Mouse (Mus musculus) hindbrain, embryonic 10.5 days (tissue): ENCODE results near the gene Pigu. TPM values are rescaled to one million over a fixed set of nuclear protein-coding genes. Genes with fewer than 3 reads are reported as not detected.

ENCODE experiments used
- DNase-seq: peaks from one replicate; pipeline ENCODE4 v3.0.0-alpha.2; 2017; ENCODE audit warnings: low spot score
- H3K27ac ChIP-seq: fragments of 300-500 bp; sonication (generic); 2 replicates; pipeline ENCODE4 v1.5.1; 2016; ENCODE audit warnings: mild to moderate bottlenecking, moderate library complexity
- H3K27me3 ChIP-seq: fragments of 300-500 bp; sonication (generic); 2 replicates; pipeline ENCODE4 v1.6.1; 2016; ENCODE audit warnings: mild to moderate bottlenecking; ENCODE audit not compliant: poor library complexity, insufficient read depth, severe bottlenecking
- H3K36me3 ChIP-seq: fragments of 300-500 bp; sonication (generic); 2 replicates; pipeline ENCODE4 v1.6.1; 2016; ENCODE audit warnings: mild to moderate bottlenecking, moderate library complexity
- H3K4me1 ChIP-seq: fragments of 300-500 bp; sonication (generic); replicated peaks from 2 replicates; pipeline ENCODE4 v1.6.1; 2016; ENCODE audit warnings: mild to moderate bottlenecking
- H3K4me3 ChIP-seq: fragments of 300-500 bp; sonication (generic); 2 replicates; pipeline ENCODE4 v1.5.1; 2016; ENCODE audit warnings: mild to moderate bottlenecking, moderate library complexity
- H3K9me3 ChIP-seq: fragments of 300-500 bp; sonication (generic); 2 replicates; pipeline ENCODE4 v1.6.1; 2016; ENCODE audit warnings: mild to moderate bottlenecking, moderate library complexity
- WGBS: fragments of 180-500 bp; shearing (Covaris S2); methylation state at CpG from one replicate; pipeline ENCODE4 v1.1.7; 2016; 5-methylcytosine and 5-hydroxymethylcytosine counted together
- microRNA counts: library from miRNA; unstranded; fragments of <30 nt; microRNA quantifications from one replicate; lab custom pipeline; 2017
- polyA plus RNA-seq: library from polyadenylated mRNA; unstranded; fragments of >200 nt; fragmentation: Nextera tagmentation; extraction: Ambion mirVana; gene quantifications from 2 replicates; pipeline ENCODE4 v1.2.1, GENCODE M21; 2016

Pigu gene
- polyA plus RNA-seq, 1 experiment from 2014 or later = 57.1 TPM

- Histone ChIP-seq H3K4me1 (peaks cover 13% of the 10 kb centered on the region), H3K4me3 (no peak overlapping the region), H3K27ac (no peak overlapping the region), H3K27me3 (no peaks in the 10 kb centered on the region), H3K36me3 (peaks cover 56% of the 10 kb centered on the region), H3K9me3 (no peaks in the 10 kb centered on the region)
- DNase-seq = no peak
- WGBS = 77% methylated on average over 4 of the region's 4 CpGs
Measured at GRCm38 (mm10) chr2:155240915-155241314, 116.3 kb downstream of the Pigu start.

GRCm38 (mm10) chr2:155237276-155237675 is 120.0 kb downstream of the Pigu start:
- Histone ChIP-seq H3K27ac (peak overlapping the region; percentile 99), H3K4me1 (peaks cover 20% of the 10 kb centered on the region), H3K4me3 (peak overlapping the region; percentile 96), H3K36me3 (peaks cover 20% of the 10 kb centered on the region), H3K27me3 (no peaks in the 10 kb centered on the region), H3K9me3 (no peaks in the 10 kb centered on the region)
- no peak for DNase-seq
- 20% methylated on average over 4 of the region's 4 CpGs for WGBS

GRCm38 (mm10) chr2:155236362-155236992 is 120.8 kb downstream of the Pigu start, which contains the start of gene Dynlrb1:
Dynlrb1 (plus strand) TSS chr2:155236533.
- DNase-seq = peak; percentile 97

DNA sequence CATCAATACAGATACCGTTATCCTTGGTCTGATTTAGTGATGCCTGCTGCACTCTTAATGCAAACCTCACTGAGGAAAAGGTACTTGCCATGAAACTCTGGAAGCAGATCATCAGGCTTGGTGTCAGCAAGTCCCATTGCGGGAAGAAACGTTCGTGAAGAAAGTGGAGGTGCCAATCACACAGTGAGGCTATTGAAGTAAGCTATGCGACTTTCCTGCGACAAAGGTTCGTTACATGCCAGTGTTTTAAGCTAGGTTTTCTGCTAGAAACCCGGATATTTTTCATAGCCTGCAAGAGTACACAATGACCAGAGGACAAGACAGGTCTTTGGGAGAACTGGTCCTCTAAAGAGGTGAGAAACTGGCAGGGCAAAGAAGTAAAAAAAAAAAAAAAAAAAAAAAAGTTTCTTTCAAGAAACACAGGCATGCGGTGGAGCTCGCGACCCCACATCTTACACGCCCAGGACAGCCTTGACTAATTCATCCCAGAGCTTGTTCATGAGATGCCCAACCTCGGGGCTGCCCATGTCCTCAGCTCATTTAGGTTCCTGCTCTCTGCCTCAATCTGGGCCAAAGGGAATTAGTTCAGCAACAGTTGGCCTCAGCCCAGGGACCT is 121.4 kb downstream of the Pigu start:
- H3K27me3 ChIP-seq = no peaks in the 10 kb centered on the region
- H3K4me3 ChIP-seq = peak overlapping the region; percentile 96
- H3K9me3 ChIP-seq = no peaks in the 10 kb centered on the region
- no peak for DNase-seq
- H3K4me1 ChIP-seq = peaks cover 20% of the 10 kb centered on the region
- 5% methylated on average over 13 of the region's 13 CpGs for WGBS
- H3K27ac ChIP-seq = peak overlapping the region; percentile 99
- H3K36me3 ChIP-seq = peaks cover 11% of the 10 kb centered on the region

More at GRCm38 (mm10) chr2:155236362-155236992, 120.8 kb downstream of the Pigu start, which contains the start of gene Dynlrb1:
- H3K4me3 ChIP-seq = peak within 1 kb of the TSS; percentile 96
- no peaks in the 10 kb centered on the region for H3K27me3 ChIP-seq
- H3K27ac ChIP-seq = peak within 1 kb of the TSS; percentile 99
- H3K4me1 ChIP-seq = peaks cover 20% of the 10 kb centered on the region
- no peaks in the 10 kb centered on the region for H3K9me3 ChIP-seq
- H3K36me3 ChIP-seq = peaks cover 13% of the 10 kb centered on the region
- under 1% methylated on average over 50 of the region's 50 CpGs for WGBS

MicroRNAs encoded within 50 kb of the gene (microRNA counts, 519-probe panel; counts per million panel counts)
- microRNA mmu-miR-695 (lab: Ali Mortazavi, UCI) = 1,255 counts per million, percentile 77 among the panel's probes with 10 or more counts

Other genes with a start within 250 kb of the Pigu start
- 50.9 and 55.8 TPM in 2 replicates for gene Itch, start 223.9 kb downstream of the Pigu start, polyA plus RNA-seq
- 425 and 519 TPM in 2 replicates for gene Dynlrb1, start 120.9 kb downstream of the Pigu start, polyA plus RNA-seq
- 123 and 212 TPM in 2 replicates for gene Map1lc3a, start 81.1 kb downstream of the Pigu start, polyA plus RNA-seq
- gene Trp53inp2, start 23.6 kb upstream of the Pigu start, polyA plus RNA-seq = 56.9 and 104 TPM in 2 replicates
- gene Ncoa6, start 116.5 kb upstream of the Pigu start, polyA plus RNA-seq = 19.2 and 22.4 TPM in 2 replicates
- 15.6 and 19.7 TPM in 2 replicates for gene Acss2, start 160.5 kb upstream of the Pigu start, polyA plus RNA-seq
- gene Ggt7, start 160.8 kb upstream of the Pigu start, polyA plus RNA-seq = 16.6 and 33.1 TPM in 2 replicates
- gene Gss, start 235.4 kb upstream of the Pigu start, polyA plus RNA-seq = 19.9 and 20.6 TPM in 2 replicates